Mouse (Mus musculus) testis, adult 2 months (tissue): Measurements from ENCODE around the gene Ubash3b. TPM values are rescaled to one million over a fixed set of nuclear protein-coding genes. Genes with fewer than 3 reads are reported as not detected.

Source experiments
- H3K27ac ChIP-seq: fragments of 200-500 bp; 2 replicates; pipeline ENCODE4 v1.5.1; 2012; ENCODE audit warnings: low read depth, low read length; ENCODE audit not compliant: control insufficient read depth, insufficient read depth
- H3K27me3 ChIP-seq: fragments of 200-500 bp; 2 replicates; pipeline ENCODE4 v1.6.1; 2012; ENCODE audit warnings: mild to moderate bottlenecking, low read length, moderate library complexity; ENCODE audit not compliant: control insufficient read depth, insufficient read depth
- H3K36me3 ChIP-seq: fragments of 200-500 bp; 2 replicates; pipeline ENCODE4 v1.6.1; 2012; ENCODE audit warnings: mild to moderate bottlenecking, low read length; ENCODE audit not compliant: control insufficient read depth, insufficient read depth
- H3K4me1 ChIP-seq: fragments of 200-500 bp; 2 replicates; pipeline ENCODE4 v1.6.1; 2012; ENCODE audit warnings: low read length; ENCODE audit not compliant: control insufficient read depth, insufficient read depth
- H3K4me3 ChIP-seq: fragments of 200-500 bp; 2 replicates; pipeline ENCODE4 v1.5.1; 2012; ENCODE audit warnings: low read depth, mild to moderate bottlenecking, low read length, moderate library complexity, mixed read lengths; ENCODE audit not compliant: control insufficient read depth
- CTCF ChIP-seq: fragments of 200-500 bp; IDR thresholded peaks from 2 replicates; pipeline ENCODE4 v1.5.1; 2012; ENCODE audit warnings: low read depth, mild to moderate bottlenecking, inconsistent platforms, low read length, moderate library complexity; ENCODE audit not compliant: control insufficient read depth, insufficient read depth, insufficient replicate concordance
- POLR2A ChIP-seq: fragments of 200-500 bp; IDR thresholded peaks from 2 replicates; pipeline ENCODE4 v1.6.1; 2012; ENCODE audit warnings: low read depth, mild to moderate bottlenecking, inconsistent platforms, low read length, moderate library complexity; ENCODE audit not compliant: control insufficient read depth
- polyA plus RNA-seq: library from polyadenylated mRNA; depleted of rRNA; stranded (reverse); fragments of >200 nt; gene quantifications from 2 replicates; pipeline ENCODE4 v1.2.3, GENCODE M21; 2012

Gene Ubash3b
- polyA plus RNA-seq, 1 experiment, result 1.6 TPM

DNA sequence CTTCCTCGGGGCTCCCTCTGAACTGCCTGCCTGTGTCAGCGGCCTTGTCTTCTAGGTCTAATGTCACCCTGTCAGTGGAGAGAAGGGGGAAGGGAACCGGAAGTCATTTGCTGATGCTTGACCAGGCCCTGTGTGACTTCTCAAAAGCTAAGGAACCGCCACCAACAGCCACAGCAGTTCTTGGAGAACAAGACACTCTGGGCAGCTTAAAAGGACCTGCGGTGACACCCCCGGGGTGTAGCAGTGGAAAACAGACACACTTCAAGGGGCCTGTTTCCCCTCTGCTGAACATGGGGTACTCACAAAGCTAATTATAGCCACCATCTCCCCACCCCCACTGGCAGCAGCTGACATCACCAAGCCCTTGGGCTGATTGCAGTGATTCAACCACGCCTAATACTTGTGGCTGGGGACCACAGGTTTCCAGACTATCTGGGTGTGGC is 56.3 kb downstream of the Ubash3b start:
- Histone ChIP-seq H3K36me3 (no peaks in the 10 kb centered on the region), H3K4me1 (no peaks in the 10 kb centered on the region), H3K27me3 (no peaks in the 10 kb centered on the region), H3K27ac (no peak overlapping the region), H3K4me3 (no peak overlapping the region)
- TF ChIP-seq CTCF (no peak), POLR2A (no peak)

DNA sequence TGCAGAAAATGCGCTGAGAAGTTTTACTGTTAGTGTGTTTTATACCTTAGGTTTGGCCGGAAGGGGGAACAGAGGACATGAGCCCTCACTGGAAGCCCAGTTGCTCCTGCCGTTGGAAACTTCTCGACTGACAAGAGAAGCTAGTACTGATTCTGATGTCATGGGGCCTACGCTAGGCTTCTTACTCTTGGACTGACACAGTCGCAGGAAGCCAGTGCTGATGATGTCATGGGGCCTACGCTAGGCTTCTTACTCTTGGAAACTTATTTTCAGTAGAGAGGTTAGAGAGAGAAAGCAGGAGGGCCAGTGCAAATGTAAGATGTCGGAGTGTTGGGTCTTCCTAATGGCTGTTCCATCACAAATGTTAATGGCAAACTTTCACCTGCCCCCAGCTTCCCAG is 57.8 kb downstream of the Ubash3b start:
- Histone ChIP-seq H3K4me1 (no peaks in the 10 kb centered on the region), H3K4me3 (no peak overlapping the region), H3K27me3 (no peaks in the 10 kb centered on the region), H3K36me3 (no peaks in the 10 kb centered on the region), H3K27ac (no peak overlapping the region)
- TF ChIP-seq POLR2A (no peak), CTCF (no peak)

DNA sequence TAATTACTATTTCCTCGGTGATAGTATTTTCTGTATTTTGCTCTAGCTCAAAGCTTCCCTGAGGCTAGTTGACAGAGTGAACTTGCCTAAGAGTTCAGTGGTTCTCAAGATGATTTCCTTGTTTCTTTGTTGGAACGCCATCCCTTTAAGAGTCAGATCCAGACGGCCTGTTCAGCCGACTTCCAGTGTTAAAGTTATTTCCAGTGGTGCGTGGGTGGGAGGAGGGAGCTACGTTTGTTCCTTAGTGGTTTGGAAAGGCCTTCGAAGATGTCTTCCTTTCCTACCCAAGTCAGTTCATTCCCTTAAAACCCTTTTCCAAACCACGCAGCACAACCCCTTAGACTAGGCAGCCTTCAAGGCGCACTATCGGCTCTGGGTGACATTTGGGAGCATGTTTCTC is 58.9 kb downstream of the Ubash3b start:
- Histone ChIP-seq H3K27me3 (no peaks in the 10 kb centered on the region), H3K27ac (no peak overlapping the region), H3K4me3 (no peak overlapping the region), H3K4me1 (no peaks in the 10 kb centered on the region), H3K36me3 (no peaks in the 10 kb centered on the region)
- TF ChIP-seq POLR2A (no peak), CTCF (no peak)

DNA sequence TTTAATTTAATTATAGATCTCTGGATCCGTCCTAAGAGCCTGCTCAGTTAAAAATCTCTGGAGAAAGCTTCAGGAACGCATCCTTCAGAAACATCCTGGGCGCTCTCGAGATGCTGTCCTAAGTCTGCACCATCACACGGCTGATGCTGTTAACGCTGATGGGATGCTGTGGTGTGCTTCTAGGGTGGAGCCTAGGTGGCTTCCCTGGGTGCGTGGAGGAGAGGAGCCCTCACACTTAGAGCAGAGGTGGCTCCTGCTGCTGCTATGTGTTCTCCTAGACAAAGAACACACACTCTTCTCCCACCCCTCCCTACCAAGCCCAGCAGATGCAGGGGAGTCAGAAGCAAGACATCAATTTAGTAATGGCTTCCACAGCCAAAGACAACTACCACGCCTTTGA is 61.6 kb downstream of the Ubash3b start:
- Histone ChIP-seq H3K36me3 (no peaks in the 10 kb centered on the region), H3K27ac (no peak overlapping the region), H3K27me3 (no peaks in the 10 kb centered on the region), H3K4me1 (no peaks in the 10 kb centered on the region), H3K4me3 (no peak overlapping the region)
- TF ChIP-seq POLR2A (no peak), CTCF (no peak)

DNA sequence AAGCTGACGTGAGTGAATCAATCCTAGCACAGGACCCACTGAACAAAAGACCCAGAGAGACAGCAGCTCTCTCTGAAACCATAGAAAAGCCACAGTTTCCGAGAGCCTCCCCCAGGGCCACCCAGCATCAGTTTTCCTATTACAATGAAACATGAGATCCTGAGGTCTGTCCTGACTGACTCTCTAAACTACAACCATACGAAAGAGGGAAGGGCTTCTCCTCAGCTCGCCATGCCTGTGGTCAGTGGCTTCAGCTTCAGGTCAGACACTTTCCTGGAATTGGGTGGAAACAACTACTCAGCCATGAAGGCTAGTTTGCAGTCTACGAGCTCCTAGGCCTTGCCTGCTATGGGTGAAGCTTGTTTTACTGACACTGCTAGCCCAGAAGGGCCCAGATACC is 62.4 kb downstream of the Ubash3b start:
- Histone ChIP-seq H3K27ac (no peak overlapping the region), H3K36me3 (no peaks in the 10 kb centered on the region), H3K27me3 (no peaks in the 10 kb centered on the region), H3K4me3 (no peak overlapping the region), H3K4me1 (no peaks in the 10 kb centered on the region)
- TF ChIP-seq CTCF (no peak), POLR2A (no peak)

DNA sequence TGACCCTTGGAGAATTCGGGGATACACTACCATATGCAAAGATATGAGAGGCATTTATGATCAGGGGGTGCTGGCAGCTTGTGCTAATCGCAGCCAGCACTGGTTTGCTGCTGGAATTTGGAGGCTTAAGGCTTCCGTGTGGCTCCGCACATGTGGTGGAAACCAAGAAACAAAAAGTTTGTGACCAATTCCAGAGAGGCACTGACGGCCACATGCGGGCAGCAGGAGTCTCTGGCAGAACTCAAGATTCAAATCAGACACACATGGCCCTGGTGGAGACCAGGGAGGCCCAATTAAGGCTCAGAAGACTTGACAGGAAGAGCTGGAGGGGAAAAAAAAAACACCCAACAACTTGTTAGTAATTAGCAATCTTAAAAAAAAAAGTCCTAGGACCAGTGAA is 63.4 kb downstream of the Ubash3b start:
- Histone ChIP-seq H3K27me3 (no peaks in the 10 kb centered on the region), H3K27ac (no peak overlapping the region), H3K4me3 (no peak overlapping the region), H3K36me3 (no peaks in the 10 kb centered on the region), H3K4me1 (no peaks in the 10 kb centered on the region)
- TF ChIP-seq POLR2A, result no peak
- TF ChIP-seq CTCF, result no peak

DNA sequence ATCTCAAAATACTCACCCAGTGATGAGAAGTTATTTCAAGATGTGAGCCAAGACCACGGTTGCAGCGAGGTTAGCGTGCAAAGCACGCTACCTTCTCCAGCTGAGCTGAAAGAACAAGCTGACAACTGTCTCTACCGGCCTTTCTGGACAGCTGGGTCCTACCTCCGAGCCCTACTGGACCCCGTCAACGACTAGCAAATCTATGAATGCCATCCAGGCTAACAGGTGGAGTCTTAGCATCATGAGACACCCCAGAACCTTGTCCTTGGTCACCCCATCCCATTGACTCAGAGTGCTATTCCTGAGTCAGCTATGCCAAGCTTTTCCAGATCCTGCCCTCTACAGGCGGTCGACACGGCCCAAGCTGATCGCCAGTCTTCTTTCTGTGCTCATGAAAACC is 69.5 kb downstream of the Ubash3b start:
- H3K36me3 ChIP-seq, result no peaks in the 10 kb centered on the region
- no peaks in the 10 kb centered on the region for H3K4me1 ChIP-seq
- H3K27me3 ChIP-seq, result no peaks in the 10 kb centered on the region
- H3K27ac ChIP-seq, result no peak overlapping the region
- no peak overlapping the region for H3K4me3 ChIP-seq
- no peak for TF ChIP-seq POLR2A

DNA sequence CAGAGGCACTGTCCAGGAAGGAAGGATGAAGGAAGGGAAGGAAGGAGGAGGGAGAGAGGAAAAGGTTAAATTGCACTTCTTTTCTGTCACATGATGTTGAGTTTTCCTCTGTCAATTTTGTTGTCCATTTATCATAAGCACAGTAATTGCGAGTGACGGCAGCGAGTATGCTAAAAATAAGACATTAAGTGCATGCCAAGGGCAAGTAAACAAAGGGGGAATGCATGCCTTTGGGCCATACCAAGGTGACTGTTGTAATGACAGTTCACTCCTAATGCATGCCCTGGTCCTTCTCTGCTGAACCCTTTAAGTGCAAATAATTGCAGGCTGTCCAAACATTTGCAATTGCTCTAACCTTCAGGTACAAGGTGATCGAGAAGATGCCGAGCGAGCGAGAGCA is 70.3 kb downstream of the Ubash3b start:
- Histone ChIP-seq H3K27ac (no peak overlapping the region), H3K36me3 (no peaks in the 10 kb centered on the region), H3K4me3 (no peak overlapping the region), H3K4me1 (no peaks in the 10 kb centered on the region), H3K27me3 (no peaks in the 10 kb centered on the region)
- TF ChIP-seq CTCF (no peak), POLR2A (no peak)
